Mouse (Mus musculus) inflammation-experienced regulatory T-cells, adult 6 months (primary cell): ENCODE measurements around the gene Mok. TPM values are rescaled to one million over a fixed set of nuclear protein-coding genes. Genes with fewer than 3 reads are reported as not detected.

ENCODE experiments used
- ATAC-seq: one replicate; pipeline ENCODE4 v1.8.0; 2017
- polyA plus RNA-seq, 3 experiments: library from polyadenylated mRNA; unstranded; fragments of 100-300 nt; shearing (Covaris generic); gene quantifications; one replicate each; pipeline ENCODE4 v1.2.1; 2017

Gene Mok
- polyA plus RNA-seq, 3 experiments from 2014 or later, result 0.50 to 0.57 TPM; not detected in 1

DNA sequence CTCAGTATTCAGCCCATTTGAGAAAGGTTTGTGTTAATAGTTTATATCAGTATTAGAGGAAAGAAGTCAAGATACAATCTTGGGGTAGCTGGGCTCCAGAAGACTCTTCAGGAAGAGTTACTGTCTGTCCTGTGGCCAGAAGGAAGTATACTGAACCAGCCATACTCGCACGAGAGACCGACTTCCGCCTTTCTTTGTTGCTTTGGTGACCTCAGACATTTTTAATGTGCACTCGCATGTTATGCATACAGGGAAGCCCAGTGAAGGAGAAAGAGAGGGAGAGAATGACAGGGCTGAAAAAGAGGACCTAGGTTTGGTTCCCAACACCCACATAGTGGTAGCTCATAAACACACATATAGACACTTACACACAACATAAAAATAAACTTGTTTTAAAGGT, 76.2 kb downstream of the Mok start:
- ATAC-seq, result no peak

- no peak for ATAC-seq
These were observed 78.4 kb downstream of the Mok start for GRCm38 (mm10) chr12:110762321-110762720.

DNA sequence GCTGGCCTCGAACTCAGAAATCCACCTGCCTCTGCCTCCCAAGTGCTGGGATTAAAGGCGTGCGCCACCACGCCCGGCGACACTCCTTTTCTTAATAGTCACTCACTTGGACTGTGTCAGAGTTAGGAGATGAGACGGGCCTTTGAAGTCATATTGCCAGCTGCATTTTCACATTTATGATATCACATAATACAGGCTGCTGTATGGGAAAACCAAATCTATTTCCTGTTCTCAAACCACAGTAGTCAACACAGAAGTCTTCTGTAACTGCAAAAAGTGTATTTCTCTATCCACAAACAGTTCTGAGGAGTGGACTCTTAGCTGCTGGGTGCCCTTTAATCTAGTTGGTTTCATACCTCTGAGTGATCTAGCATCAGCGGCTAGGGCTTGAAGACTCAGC, 81.8 kb downstream of the Mok start:
- ATAC-seq, result peak; percentile 78

Other genes starting within 250 kb of the Mok start
- gene Dync1h1, start 239.5 kb downstream of the Mok start, polyA plus RNA-seq, result 10 to 100 TPM; 32.4 to 52.5 (median 48.5) TPM
- 1 to 10 TPM in 1 of 3 experiments, not detected in 2; 1.1 TPM for gene 1700001K19Rik, start 158.3 kb downstream of the Mok start, polyA plus RNA-seq
- gene Hsp90aa1, start 138.2 kb downstream of the Mok start, polyA plus RNA-seq, result 100 to 1,000 TPM; 173 to 271 (median 181) TPM
- gene Wdr20, start 103.0 kb downstream of the Mok start, polyA plus RNA-seq, result 10 to 100 TPM; 24.8 to 34.0 (median 33.4) TPM
- gene Zfp839, start 9.3 kb upstream of the Mok start, polyA plus RNA-seq, result 1 to 10 TPM; 1.7 to 2.4 (median 2.3) TPM
- 10 to 100 TPM; 38.4 to 45.4 (median 43.2) TPM for gene Cinp, start 48.2 kb upstream of the Mok start, polyA plus RNA-seq
- 1 to 10 TPM in 2 of 3 experiments, under 1 TPM in 1; 0.88 to 1.6 (median 1.4) TPM for gene Tecpr2, start 48.3 kb upstream of the Mok start, polyA plus RNA-seq
- 1 to 10 TPM in 1 of 3 experiments, under 1 TPM in 2; 0.28 to 1.4 (median 0.61) TPM for gene Ankrd9, start 138.1 kb upstream of the Mok start, polyA plus RNA-seq
- gene Rcor1, start 198.4 kb upstream of the Mok start, polyA plus RNA-seq, result 10 to 100 TPM; 13.6 to 19.7 (median 14.7) TPM